Mouse (Mus musculus) neural tube, embryonic 13.5 days (tissue): ENCODE measurements around the gene Rbbp7. TPM values are rescaled to one million over a fixed set of nuclear protein-coding genes. Genes with fewer than 3 reads are reported as not detected.
"Not testable (repeated sequence)": the region's sequence is repeated elsewhere in the genome, so short reads cannot be mapped to it uniquely, and the experiment has no call there.

ENCODE experiments used
- ATAC-seq: fragments of 200-750 bp; cut with Nextera tagmentation; 2 replicates; pipeline ENCODE4 v1.8.0; 2017; ENCODE audit warnings: low read depth, mild to moderate bottlenecking, moderate TSS enrichment, moderate library complexity
- H3K27ac ChIP-seq: fragments of 300-500 bp; sonication (generic); replicated peaks from 2 replicates; pipeline ENCODE4 v1.5.1; 2015; ENCODE audit warnings: moderate library complexity, mild to moderate bottlenecking, inconsistent platforms
- H3K27me3 ChIP-seq: fragments of 300-500 bp; sonication (generic); 2 replicates; pipeline ENCODE4 v1.6.1; 2015; ENCODE audit warnings: mild to moderate bottlenecking, inconsistent platforms
- H3K36me3 ChIP-seq: fragments of 300-500 bp; sonication (generic); 2 replicates; pipeline ENCODE4 v1.6.1; 2015; ENCODE audit warnings: mild to moderate bottlenecking, inconsistent platforms
- H3K4me1 ChIP-seq: fragments of 300-500 bp; sonication (generic); replicated peaks from 2 replicates; pipeline ENCODE4 v1.6.1; 2015; ENCODE audit warnings: inconsistent platforms
- H3K4me2 ChIP-seq: fragments of 300-500 bp; sonication (generic); 2 replicates; pipeline ENCODE4 v1.6.1; 2015; ENCODE audit warnings: inconsistent platforms, mild to moderate bottlenecking, moderate library complexity
- H3K4me3 ChIP-seq: fragments of 300-500 bp; sonication (generic); 2 replicates; pipeline ENCODE4 v1.5.1; 2015; ENCODE audit warnings: mild to moderate bottlenecking, inconsistent platforms
- H3K9ac ChIP-seq: fragments of 300-500 bp; sonication (generic); 2 replicates; pipeline ENCODE4 v1.6.1; 2015; ENCODE audit warnings: moderate library complexity, mild to moderate bottlenecking, inconsistent platforms
- H3K9me3 ChIP-seq: fragments of 300-500 bp; sonication (generic); 2 replicates; pipeline ENCODE4 v1.6.1; 2016; ENCODE audit warnings: inconsistent platforms
- WGBS: fragments of 180-500 bp; shearing (Covaris S2); methylation state at CpG from one replicate; pipeline ENCODE4 v1.1.7; 2015; 5-methylcytosine and 5-hydroxymethylcytosine counted together
- polyA plus RNA-seq: library from polyadenylated mRNA; unstranded; fragments of >200 nt; fragmentation: Nextera tagmentation; extraction: Ambion mirVana; gene quantifications from 2 replicates; pipeline ENCODE4 v1.2.1, GENCODE M21; 2015

The Rbbp7 gene
- polyA plus RNA-seq, 1 experiment from 2014 or later: 202 TPM

- H3K27me3 ChIP-seq: peaks cover 8% of the 10 kb centered on the region; the same call in 1 of the 2 replicates
- H3K36me3 ChIP-seq: no peaks in the 10 kb centered on the region
- H3K9me3 ChIP-seq: no peaks in the 10 kb centered on the region
- H3K4me3 ChIP-seq: no peak overlapping the region
- no peak overlapping the region for H3K9ac ChIP-seq
- H3K4me2 ChIP-seq: no peak overlapping the region
- no peak for ATAC-seq
- peaks cover 5% of the 10 kb centered on the region for H3K4me1 ChIP-seq
- no peak overlapping the region for H3K27ac ChIP-seq
- WGBS: 90% methylated on average over 4 of the region's 4 CpGs
Observed at GRCm38 (mm10) chrX:162754314-162754713, 5.9 kb upstream of the Rbbp7 start.

GRCm38 (mm10) chrX:162756058-162756457 is 4.1 kb upstream of the Rbbp7 start:
- Histone ChIP-seq H3K27me3 (peaks cover 8% of the 10 kb centered on the region; the same call in 1 of the 2 replicates), H3K9ac (no peak overlapping the region), H3K4me1 (peaks cover 8% of the 10 kb centered on the region), H3K9me3 (no peaks in the 10 kb centered on the region), H3K4me3 (no peak overlapping the region), H3K27ac (no peak overlapping the region), H3K36me3 (no peaks in the 10 kb centered on the region), H3K4me2 (no peak overlapping the region)
- 40% methylated on average over 7 of the region's 7 CpGs for WGBS
- no peak for ATAC-seq

- WGBS: 23% methylated on average over 32 of the region's 32 CpGs
- ATAC-seq: no peak
- Histone ChIP-seq H3K27me3 (no peaks in the 10 kb centered on the region), H3K9me3 (no peaks in the 10 kb centered on the region), H3K4me3 (peak overlapping the region; percentile 61), H3K4me2 (peak overlapping the region; percentile 52), H3K27ac (peak overlapping the region; percentile 92), H3K36me3 (no peaks in the 10 kb centered on the region; the same call in 1 of the 2 replicates), H3K4me1 (peaks cover 8% of the 10 kb centered on the region), H3K9ac (peak overlapping the region; percentile 64)
Observed at GRCm38 (mm10) chrX:162759251-162760114, 719 bp upstream of the Rbbp7 start.

GRCm38 (mm10) chrX:162760958-162761515 is 835 bp downstream of the Rbbp7 start:
- Histone ChIP-seq H3K36me3 (no peaks in the 10 kb centered on the region; the same call in 1 of the 2 replicates), H3K9ac (peak overlapping the region; percentile 77), H3K4me1 (peaks cover 8% of the 10 kb centered on the region), H3K4me3 (peak overlapping the region; percentile 61), H3K27me3 (no peaks in the 10 kb centered on the region), H3K4me2 (peak overlapping the region; percentile 61), H3K27ac (peak overlapping the region; percentile 90), H3K9me3 (no peaks in the 10 kb centered on the region)
- ATAC-seq: peak; percentile 23
- 20% methylated on average over 28 of the region's 50 CpGs for WGBS

- H3K27me3 ChIP-seq: no peaks in the 10 kb centered on the region
- H3K27ac ChIP-seq: no peak overlapping the region
- 54% methylated on average over 9 of the region's 9 CpGs for WGBS
- no peaks in the 10 kb centered on the region for H3K9me3 ChIP-seq
- H3K9ac ChIP-seq: no peak overlapping the region; the same call in 1 of the 2 replicates
- peaks cover 8% of the 10 kb centered on the region for H3K4me1 ChIP-seq
- ATAC-seq: no peak
- peak overlapping the region; percentile 61 for H3K4me3 ChIP-seq
- H3K4me2 ChIP-seq: peak overlapping the region; percentile 61
- H3K36me3 ChIP-seq: no peaks in the 10 kb centered on the region; the same call in 1 of the 2 replicates
Observed at GRCm38 (mm10) chrX:162761716-162762395, 1.7 kb downstream of the Rbbp7 start.

- Histone ChIP-seq H3K27ac (no peak overlapping the region), H3K4me2 (no peak overlapping the region), H3K36me3 (peaks cover 20% of the 10 kb centered on the region; the same call in 1 of the 2 replicates), H3K4me3 (no peak overlapping the region), H3K9me3 (no peaks in the 10 kb centered on the region), H3K4me1 (no peaks in the 10 kb centered on the region), H3K27me3 (no peaks in the 10 kb centered on the region), H3K9ac (no peak overlapping the region)
- 69% methylated on average over 1 of the region's 1 CpGs for WGBS
- no peak for ATAC-seq
Observed at GRCm38 (mm10) chrX:162770726-162771125, 10.5 kb downstream of the Rbbp7 start.

GRCm38 (mm10) chrX:162788372-162788771 is 28.2 kb downstream of the Rbbp7 start:
- peaks cover 14% of the 10 kb centered on the region for H3K36me3 ChIP-seq
- ATAC-seq: no peak
- H3K4me1 ChIP-seq: no peaks in the 10 kb centered on the region
- H3K9me3 ChIP-seq: no peaks in the 10 kb centered on the region
- no peak overlapping the region for H3K4me2 ChIP-seq
- no peak overlapping the region for H3K9ac ChIP-seq
- H3K27ac ChIP-seq: no peak overlapping the region
- 76% methylated on average over 1 of the region's 1 CpGs for WGBS
- peaks cover 11% of the 10 kb centered on the region; the same call in 1 of the 2 replicates for H3K27me3 ChIP-seq
- H3K4me3 ChIP-seq: no peak overlapping the region

- not testable (repeated sequence) for H3K36me3 ChIP-seq, H3K4me1 ChIP-seq, H3K27me3 ChIP-seq, H3K4me3 ChIP-seq, H3K9ac ChIP-seq, H3K9me3 ChIP-seq, ATAC-seq, H3K4me2 ChIP-seq, H3K27ac ChIP-seq
- 83% methylated on average over 5 of the region's 5 CpGs for WGBS
Observed at GRCm38 (mm10) chrX:162791392-162791791, 31.2 kb downstream of the Rbbp7 start.

- Histone ChIP-seq H3K36me3 (0 out of 2 replicates have a peak, but pooled peaks cover 13% of the 10 kb centered on the region), H3K4me1 (no peaks in the 10 kb centered on the region), H3K27me3 (no peaks in the 10 kb centered on the region), H3K27ac (no peak overlapping the region), H3K4me2 (no peak overlapping the region), H3K9me3 (no peaks in the 10 kb centered on the region), H3K4me3 (no peak overlapping the region), H3K9ac (no peak overlapping the region)
- ATAC-seq: no peak
Observed at GRCm38 (mm10) chrX:162800371-162800770, 40.2 kb downstream of the Rbbp7 start.

- WGBS: 50% methylated on average over 6 of the region's 6 CpGs
- H3K4me2 ChIP-seq: peak overlapping the region; percentile 77
- H3K27me3 ChIP-seq: peaks cover 2% of the 10 kb centered on the region; the same call in 1 of the 2 replicates
- no peak for ATAC-seq
- H3K36me3 ChIP-seq: no peaks in the 10 kb centered on the region
- H3K4me1 ChIP-seq: peaks cover 6% of the 10 kb centered on the region
- H3K27ac ChIP-seq: no peak overlapping the region
- H3K9me3 ChIP-seq: no peaks in the 10 kb centered on the region
- peak overlapping the region; percentile 57 for H3K4me3 ChIP-seq
- peak overlapping the region; percentile 76 for H3K9ac ChIP-seq
Observed at GRCm38 (mm10) chrX:162828016-162828415, 67.8 kb downstream of the Rbbp7 start.
